ENCODE assay signal across 8 mouse cellular contexts in the genomic region with DNA sequence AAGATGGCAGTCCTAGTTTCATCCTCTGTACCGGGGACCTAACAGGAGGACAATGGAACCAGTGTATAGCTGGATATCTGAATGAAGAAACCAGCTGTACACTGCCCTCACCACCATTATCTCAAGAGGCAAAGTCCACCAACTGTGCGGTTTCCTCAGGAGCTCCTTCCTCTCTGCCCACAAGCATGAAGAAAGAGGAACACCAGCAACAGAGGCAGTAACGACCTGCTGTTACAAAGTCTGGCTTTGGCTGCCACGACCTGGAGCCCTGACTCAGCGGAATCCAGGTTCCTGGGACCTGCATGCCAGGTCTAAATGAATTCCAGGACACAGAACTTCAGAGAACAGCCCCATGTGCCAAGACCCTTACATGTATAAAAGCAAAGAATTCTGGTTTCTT. TPM values are rescaled to one million over a fixed set of nuclear protein-coding genes. Genes with fewer than 3 reads are reported as not detected.
DNase-seq lines count a peak whose midpoint lies in the region; ATAC-seq lines count a peak whose summit lies in the region.

No protein-coding gene starts in this region.

- peak overlapping the region; percentile 36 for H3K27ac ChIP-seq in embryonic facial prominence, embryonic 10.5 days (replicated peaks)
- peak overlapping the region; percentile 98 for H3K27ac ChIP-seq in intestine, embryonic 15.5 days
- H3K27ac ChIP-seq in liver, embryonic 16.5 days (ENCODE audit: low read length), result peak overlapping the region; percentile 34

- intact Hi-C loops in heart, postnatal 36 days (cut with DNase I), result loop anchor here (2.0 kb wide), 1 partner anchor 21 kb away; the partner anchor contains the start of gene Unc119b

- peak overlapping the region; percentile 71 for H3K4me2 ChIP-seq in intestine, embryonic 15.5 days (replicated peaks)
- H3K4me2 ChIP-seq in liver, embryonic 16.5 days (ENCODE audit: low read depth, low read length), result peak overlapping the region; percentile 93

- DNase-seq in heart, adult 11 months, result peak; percentile 94
- DNase-seq in heart, postnatal 36 days, result no peak
- no peak for DNase-seq in embryonic facial prominence, embryonic 10.5 days (ENCODE audit: low spot score)
- DNase-seq in spleen, postnatal 36 days (ENCODE audit: low spot score in 2 of 2), result peak; percentile 67 to 74
- no peak for DNase-seq in left cerebral cortex, adult 11 months (ENCODE audit: low spot score)
- DNase-seq in urinary bladder, postnatal 25 days (ENCODE audit: low spot score), result no peak

- peaks cover 40% of the 10 kb centered on the region for H3K36me3 ChIP-seq in embryonic facial prominence, embryonic 10.5 days (replicated peaks)
- peaks cover 3% of the 10 kb centered on the region for H3K36me3 ChIP-seq in intestine, embryonic 15.5 days
- H3K36me3 ChIP-seq in liver, embryonic 16.5 days (ENCODE audit: control insufficient read depth, insufficient read depth), result peaks cover under 1% of the 10 kb centered on the region; the same call in 1 of the 2 replicates

- 42% methylated on average over 5 of the region's 5 CpGs for WGBS in embryonic facial prominence, embryonic 10.5 days
- WGBS in intestine, embryonic 15.5 days, result 21% methylated on average over 5 of the region's 5 CpGs
- 5% methylated on average over 5 of the region's 5 CpGs for WGBS in liver, embryonic 16.5 days (ENCODE audit: insufficient replicate concordance)

- peak; percentile 34 for ATAC-seq in intestine, embryonic 15.5 days
- ATAC-seq in liver, embryonic 16.5 days (ENCODE audit: low read depth), result no peak

- H3K9me3 ChIP-seq in embryonic facial prominence, embryonic 10.5 days, result no peaks in the 10 kb centered on the region
- no peaks in the 10 kb centered on the region for H3K9me3 ChIP-seq in intestine, embryonic 15.5 days
- no peaks in the 10 kb centered on the region for H3K9me3 ChIP-seq in liver, embryonic 16.5 days (replicated peaks; ENCODE audit: control insufficient read depth, low read length)

- H3K9ac ChIP-seq in intestine, embryonic 15.5 days, result peak overlapping the region; percentile 99; the same call in 1 of the 2 replicates
- H3K9ac ChIP-seq in liver, embryonic 16.5 days (ENCODE audit: low read depth, low read length), result no peak overlapping the region

- peaks cover 82% of the 10 kb centered on the region for H3K4me1 ChIP-seq in embryonic facial prominence, embryonic 10.5 days
- H3K4me1 ChIP-seq in intestine, embryonic 15.5 days (replicated peaks), result peaks cover 47% of the 10 kb centered on the region
- H3K4me1 ChIP-seq in liver, embryonic 16.5 days (ENCODE audit: control insufficient read depth, low read depth, low read length), result peaks cover 53% of the 10 kb centered on the region

- H3K27me3 ChIP-seq in embryonic facial prominence, embryonic 10.5 days (replicated peaks; ENCODE audit: low read depth, poor library complexity, severe bottlenecking), result no peaks in the 10 kb centered on the region
- no peaks in the 10 kb centered on the region for H3K27me3 ChIP-seq in intestine, embryonic 15.5 days (replicated peaks)
- no peaks in the 10 kb centered on the region for H3K27me3 ChIP-seq in liver, embryonic 16.5 days (ENCODE audit: control insufficient read depth, insufficient read depth, low read depth, low read length)

- peak overlapping the region; percentile 78 for H3K4me3 ChIP-seq in embryonic facial prominence, embryonic 10.5 days
- peak overlapping the region; percentile 94 for H3K4me3 ChIP-seq in intestine, embryonic 15.5 days (replicated peaks)
- peak overlapping the region; percentile 79 for H3K4me3 ChIP-seq in liver, embryonic 16.5 days (ENCODE audit: low read depth, low read length)

RNA-seq across cellular contexts. Expression of gene Mlec, which starts 2.1 kb away (rescaled TPM):
- total RNA-seq in heart, postnatal 36 days (2021), result 10 to 100 TPM; 73.4 to 93.0 TPM
- polyA plus RNA-seq in embryonic facial prominence, embryonic 10.5 days (2016; fragmentation: Nextera tagmentation; extraction: Ambion mirVana), result 73.6 and 80.6 TPM in 2 replicates
- polyA plus RNA-seq in intestine, embryonic 15.5 days (2015; fragmentation: Nextera tagmentation; extraction: Ambion mirVana), result 89.9 and 113 TPM in 2 replicates
- 16.6 and 19.4 TPM in 2 replicates for polyA plus RNA-seq in liver, embryonic 16.5 days (2015; fragmentation: Nextera tagmentation; extraction: Ambion mirVana)

RNA-seq across cellular contexts. Expression of gene Unc119b, which starts 21.1 kb away (rescaled TPM):
- total RNA-seq in heart, postnatal 36 days (2021), result 10 to 100 TPM; 17.7 to 21.3 TPM
- 63.5 and 68.7 TPM in 2 replicates for polyA plus RNA-seq in embryonic facial prominence, embryonic 10.5 days (2016; fragmentation: Nextera tagmentation; extraction: Ambion mirVana)
- 25.7 and 26.6 TPM in 2 replicates for polyA plus RNA-seq in intestine, embryonic 15.5 days (2015; fragmentation: Nextera tagmentation; extraction: Ambion mirVana)
- polyA plus RNA-seq in liver, embryonic 16.5 days (2015; fragmentation: Nextera tagmentation; extraction: Ambion mirVana), result 7.7 and 8.1 TPM in 2 replicates

RNA-seq across cellular contexts. Expression of gene Acads, which starts 36.7 kb away (rescaled TPM):
- 100 to 1,000 TPM; 203 to 239 TPM for total RNA-seq in heart, postnatal 36 days (2021)
- 72.6 and 78.7 TPM in 2 replicates for polyA plus RNA-seq in embryonic facial prominence, embryonic 10.5 days (2016; fragmentation: Nextera tagmentation; extraction: Ambion mirVana)
- polyA plus RNA-seq in intestine, embryonic 15.5 days (2015; fragmentation: Nextera tagmentation; extraction: Ambion mirVana), result 119 and 122 TPM in 2 replicates
- polyA plus RNA-seq in liver, embryonic 16.5 days (2015; fragmentation: Nextera tagmentation; extraction: Ambion mirVana), result 48.8 and 54.2 TPM in 2 replicates

RNA-seq across cellular contexts. Expression of gene Cabp1, which starts 38.4 kb away (rescaled TPM):
- total RNA-seq in heart, postnatal 36 days (2021), result 1 to 10 TPM; 1.8 to 3.2 TPM
- 1.3 and 1.4 TPM in 2 replicates for polyA plus RNA-seq in embryonic facial prominence, embryonic 10.5 days (2016; fragmentation: Nextera tagmentation; extraction: Ambion mirVana)
- polyA plus RNA-seq in intestine, embryonic 15.5 days (2015; fragmentation: Nextera tagmentation; extraction: Ambion mirVana), result 1.5 and 2.3 TPM in 2 replicates
- 0.13 and 0.19 TPM in 2 replicates for polyA plus RNA-seq in liver, embryonic 16.5 days (2015; fragmentation: Nextera tagmentation; extraction: Ambion mirVana)

RNA-seq across cellular contexts. Expression of gene Gm10401, which starts 57.7 kb away (rescaled TPM):
- not detected for total RNA-seq in heart, postnatal 36 days (2021)
- 20.8 and 25.5 TPM in 2 replicates for polyA plus RNA-seq in embryonic facial prominence, embryonic 10.5 days (2016; fragmentation: Nextera tagmentation; extraction: Ambion mirVana)
- polyA plus RNA-seq in intestine, embryonic 15.5 days (2015; fragmentation: Nextera tagmentation; extraction: Ambion mirVana), result 24.9 and 30.2 TPM in 2 replicates
- polyA plus RNA-seq in liver, embryonic 16.5 days (2015; fragmentation: Nextera tagmentation; extraction: Ambion mirVana), result 8.1 and 8.5 TPM in 2 replicates

Comparison
In these comparisons a context has a peak if more than half of its experiments do, and no peak if none do; other contexts are left out.
1. DNase-seq: peak in heart, adult 11 months (single experiment) and spleen, postnatal 36 days (2 of 2); none in heart, postnatal 36 days (0 of 2), embryonic facial prominence, embryonic 10.5 days (single experiment), left cerebral cortex, adult 11 months (single experiment) and urinary bladder, postnatal 25 days (single experiment).
2. H3K27ac ChIP-seq: peak in every context shown above with its lines; median percentile 98 in intestine, embryonic 15.5 days; 36 in embryonic facial prominence, embryonic 10.5 days; 34 in liver, embryonic 16.5 days.
3. Peak in every context shown above with its lines, with median percentiles within 50 percentile points of each other: H3K4me3 ChIP-seq.